Mouse (Mus musculus): Measurements from ENCODE around the gene Lmf1.

Lmf1 gene

GRCm38 (mm10) chr17:25568880-25569279, 10.0 kb upstream of the Lmf1 start:
- DNase-seq, result no peak

- peak in 1 of 2 experiments; percentile 24 for DNase-seq
Observed at GRCm38 (mm10) chr17:25569833-25570647, 8.8 kb upstream of the Lmf1 start.

DNA sequence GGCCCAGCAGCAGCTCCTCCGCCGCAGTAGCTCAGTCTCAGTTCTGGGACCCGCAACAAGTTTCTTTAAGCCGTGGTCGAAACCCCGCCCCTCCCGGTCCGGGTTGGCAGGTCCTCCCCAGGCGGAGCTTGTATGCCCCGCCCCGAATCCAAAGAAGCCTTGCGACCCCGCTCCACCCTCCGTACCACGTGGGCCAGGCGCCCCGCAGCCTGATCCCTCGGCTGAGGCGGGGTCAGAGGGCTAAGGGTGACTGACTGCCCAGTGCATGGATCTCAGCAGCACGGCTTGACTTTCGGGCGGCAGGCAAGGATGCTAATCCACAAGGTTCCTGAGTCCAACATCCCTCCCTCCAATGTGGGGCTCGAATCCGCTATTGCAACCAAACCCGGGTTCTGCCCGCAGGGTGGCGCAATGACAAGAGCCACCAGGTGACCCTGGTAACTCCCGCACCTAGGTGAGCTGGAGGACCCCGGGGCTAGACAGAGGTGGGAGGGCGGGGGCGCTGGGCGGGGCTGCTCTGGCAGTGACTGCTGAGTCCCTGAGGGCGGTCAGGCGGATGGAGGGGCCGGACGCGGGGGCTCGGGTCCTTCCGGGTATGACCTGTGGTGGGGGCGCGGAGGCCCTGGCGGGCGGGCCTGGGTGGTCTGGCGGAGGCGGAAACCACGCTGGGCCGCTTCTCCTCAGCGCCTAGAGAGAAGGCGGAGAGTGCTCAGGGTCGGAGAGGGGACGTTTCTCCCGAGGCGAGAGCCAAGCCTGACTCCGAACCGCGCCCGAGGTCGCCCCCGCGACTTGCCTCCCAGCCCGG, 8.0 kb upstream of the Lmf1 start, which contains the start of gene Sox8:
TSS of gene Sox8 (minus strand) at position 39 of the 805 bp plus-strand sequence.
- peak; percentile 79 to 82 for DNase-seq

DNA sequence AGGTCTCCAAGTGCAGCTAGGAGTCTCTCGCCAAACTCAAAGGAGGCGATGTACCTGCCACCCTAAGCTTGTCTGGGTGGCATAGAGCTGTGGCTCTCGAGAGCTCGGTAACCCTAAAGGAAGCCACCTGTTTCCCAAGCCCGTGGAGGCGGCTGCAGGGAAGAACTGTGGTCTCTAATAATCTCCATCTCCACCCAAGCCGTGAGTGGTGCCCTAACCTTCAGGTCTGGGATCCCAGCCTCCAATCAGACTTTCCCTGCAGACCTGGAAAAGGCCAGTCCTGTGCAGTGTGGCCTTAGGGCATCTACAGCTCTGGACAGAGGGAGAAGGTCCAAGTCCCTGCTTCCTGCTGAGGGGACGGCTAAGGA, 7.4 kb upstream of the Lmf1 start:
- no peak for DNase-seq

DNA sequence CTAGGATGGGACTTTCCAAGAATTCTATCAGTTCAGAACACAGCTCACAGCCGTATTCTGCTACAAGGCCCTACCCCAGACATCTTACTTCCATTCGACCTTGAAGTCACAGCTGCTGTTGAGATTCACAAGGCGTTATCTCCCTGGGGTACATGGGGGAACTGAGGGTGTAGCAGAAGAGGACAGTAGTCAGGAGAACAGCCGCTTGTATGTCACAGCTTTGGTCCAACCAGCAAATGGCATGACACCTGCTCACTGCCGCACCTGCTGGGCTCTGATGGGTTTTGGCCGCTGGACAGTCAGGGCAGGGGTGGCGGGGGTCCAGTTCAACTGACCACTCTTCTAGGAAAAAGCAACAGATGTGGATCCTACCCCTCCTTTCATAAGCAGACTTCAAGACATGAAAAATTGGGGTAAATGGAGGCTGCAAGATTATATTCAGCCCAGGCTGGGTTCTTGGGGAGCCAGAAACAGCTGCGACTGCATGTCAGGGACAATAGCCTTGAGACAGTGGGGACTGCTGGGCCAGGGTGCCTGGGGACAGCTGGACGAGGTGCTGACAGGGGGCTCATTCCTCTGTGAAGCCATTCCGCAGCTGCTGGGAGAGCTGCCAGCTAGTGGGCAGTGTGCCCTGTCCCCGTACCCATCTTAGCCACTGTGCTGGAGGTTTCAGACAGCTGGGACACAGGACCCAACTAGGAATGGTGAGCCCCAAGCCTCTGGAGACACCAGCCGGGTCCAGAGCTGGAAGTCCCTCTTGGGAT, 3.5 kb upstream of the Lmf1 start:
- DNase-seq, result peak in 1 of 2 experiments; percentile 60

- no peak for DNase-seq
Observed at GRCm38 (mm10) chr17:25576034-25576433, 2.9 kb upstream of the Lmf1 start.

DNA sequence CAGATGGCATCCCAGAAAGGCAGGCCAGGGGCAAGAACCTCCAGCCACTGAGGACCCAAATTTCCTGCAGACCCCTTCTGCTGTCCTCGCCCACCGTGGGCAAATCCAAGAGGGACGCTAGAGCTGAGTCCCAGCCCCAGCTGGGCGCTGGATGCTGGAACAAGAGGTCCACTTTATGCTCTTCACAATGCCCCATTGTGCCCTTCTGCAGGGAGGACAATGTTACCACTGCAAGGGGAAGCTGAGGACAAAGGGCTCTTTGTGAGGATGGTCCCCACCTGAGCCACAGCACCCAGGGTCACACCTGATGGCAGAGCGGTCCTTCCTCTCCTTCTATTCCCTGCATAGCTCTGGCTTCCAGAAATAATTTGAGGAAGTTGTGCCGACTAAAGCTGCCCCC, 1.6 kb upstream of the Lmf1 start:
- DNase-seq, result no peak

- no peak for DNase-seq
Observed at GRCm38 (mm10) chr17:25577702-25578101, 1.2 kb upstream of the Lmf1 start.

- DNase-seq, result no peak
Observed at GRCm38 (mm10) chr17:25579332-25580047, 605 bp downstream of the Lmf1 start.

DNA sequence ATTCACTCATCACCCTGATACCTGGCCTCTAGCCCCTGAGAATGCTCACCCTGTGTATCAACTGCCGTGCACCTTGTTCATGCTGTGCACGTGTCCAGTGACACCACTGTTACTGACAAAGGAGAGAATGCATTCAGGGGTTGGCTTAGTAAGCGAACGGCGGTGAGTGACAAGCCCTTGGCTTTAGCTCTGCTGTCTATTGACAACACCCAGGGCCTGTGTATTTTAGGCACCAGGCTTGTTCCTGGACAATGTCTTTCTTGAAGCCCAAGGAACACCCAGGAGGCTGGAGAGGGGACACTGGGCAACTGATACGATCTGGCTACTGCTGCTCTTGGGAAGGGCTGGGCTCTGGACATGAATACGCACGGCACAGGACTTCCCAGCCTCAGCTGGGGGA, 3.2 kb downstream of the Lmf1 start:
- no peak for DNase-seq

DNA sequence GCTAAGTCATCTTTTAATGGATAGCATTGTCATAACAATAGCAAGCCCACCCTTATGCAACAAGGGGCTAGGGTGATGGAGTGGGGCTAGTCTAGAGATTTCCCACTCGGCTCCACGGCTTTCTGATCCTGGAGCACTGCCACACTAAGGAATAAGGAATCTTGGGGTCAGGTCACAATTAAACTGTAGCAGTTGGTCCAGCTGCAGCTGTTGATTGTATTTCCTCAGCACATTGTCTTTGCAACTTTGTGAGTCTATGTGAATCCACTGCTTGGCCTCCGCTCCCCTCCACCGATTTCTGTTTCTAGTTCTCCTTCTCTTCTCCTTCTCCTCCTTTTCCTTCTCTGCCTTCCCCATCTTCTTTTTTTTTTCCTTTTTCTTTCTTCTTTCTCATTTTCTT, 4.2 kb downstream of the Lmf1 start:
- DNase-seq, result no peak

DNA sequence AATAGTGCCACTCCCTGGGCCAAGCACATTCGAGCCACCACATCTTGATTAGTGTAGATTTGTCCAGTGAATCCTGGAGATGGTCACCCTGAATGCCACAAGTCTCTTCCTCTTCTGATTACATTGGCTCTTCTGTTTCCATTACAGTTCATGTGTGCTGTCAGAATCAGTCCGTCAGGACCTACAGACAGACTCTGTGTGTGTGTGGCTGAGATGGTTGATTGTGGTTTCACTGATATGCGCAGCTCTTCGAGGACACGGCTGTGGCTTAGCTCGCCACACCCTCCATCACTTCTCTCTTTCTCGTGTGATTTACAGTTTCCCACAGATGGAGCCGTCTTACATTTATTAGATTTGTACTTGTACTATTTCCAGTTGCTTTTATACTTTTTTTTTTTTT, 5.0 kb downstream of the Lmf1 start:
- no peak for DNase-seq

DNA sequence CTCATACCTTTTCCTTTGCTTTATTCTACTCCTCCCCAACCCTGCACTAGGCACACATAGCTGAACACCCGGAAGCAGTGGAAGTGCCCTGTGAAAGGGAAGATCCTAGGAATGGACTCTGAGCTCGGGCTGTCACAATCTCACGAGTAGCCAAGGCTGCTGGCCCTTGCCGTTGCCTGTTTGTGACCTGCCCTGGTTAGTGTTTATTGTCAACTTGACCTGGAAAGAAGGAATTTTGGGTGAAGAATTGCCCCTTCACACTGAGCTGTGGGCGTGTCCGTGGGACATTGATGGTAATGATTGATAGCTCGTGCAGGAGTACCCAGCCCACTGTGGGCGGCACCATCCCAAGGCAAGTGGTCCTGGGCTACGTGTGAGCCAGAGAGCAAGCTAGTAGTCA, 5.8 kb downstream of the Lmf1 start:
- no peak for DNase-seq

DNA sequence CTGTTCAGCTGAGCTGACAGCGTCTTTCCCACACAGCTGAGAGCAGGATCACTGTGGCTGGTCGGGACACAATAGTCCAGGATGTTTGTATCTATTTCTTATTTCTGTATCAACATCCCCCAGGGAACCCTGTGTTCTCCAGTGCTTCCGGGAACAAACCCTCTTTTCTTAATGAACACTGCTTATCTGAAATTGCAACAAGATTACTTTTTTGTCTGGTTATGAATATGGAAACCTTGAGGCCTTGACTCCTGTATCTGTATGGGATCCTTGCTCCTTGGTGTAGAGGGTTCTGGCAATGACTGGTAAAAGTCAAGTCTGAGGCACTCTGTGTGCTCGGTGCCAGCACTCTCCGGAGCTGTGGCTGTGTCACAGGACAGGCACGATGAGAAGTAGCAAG, 11.2 kb downstream of the Lmf1 start:
- no peak for DNase-seq

DNA sequence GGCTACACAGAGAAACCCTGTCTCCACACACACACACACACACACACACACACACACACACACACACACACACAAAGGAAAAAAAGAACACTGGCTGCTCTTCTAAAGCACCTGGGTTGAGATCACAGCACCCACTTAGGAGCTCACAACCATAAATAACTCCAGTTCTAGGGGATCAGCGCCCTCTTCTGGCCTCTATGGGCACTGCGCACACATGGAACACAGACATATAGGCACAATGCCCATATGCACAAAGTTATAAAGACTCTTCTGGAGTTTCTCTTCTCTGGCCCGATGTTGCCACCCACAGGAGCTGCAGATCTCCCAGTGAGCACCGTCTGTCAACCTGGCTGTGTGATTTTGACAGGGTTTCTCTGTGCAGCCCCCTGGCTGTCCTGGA, 12.1 kb downstream of the Lmf1 start:
- no peak for DNase-seq

DNA sequence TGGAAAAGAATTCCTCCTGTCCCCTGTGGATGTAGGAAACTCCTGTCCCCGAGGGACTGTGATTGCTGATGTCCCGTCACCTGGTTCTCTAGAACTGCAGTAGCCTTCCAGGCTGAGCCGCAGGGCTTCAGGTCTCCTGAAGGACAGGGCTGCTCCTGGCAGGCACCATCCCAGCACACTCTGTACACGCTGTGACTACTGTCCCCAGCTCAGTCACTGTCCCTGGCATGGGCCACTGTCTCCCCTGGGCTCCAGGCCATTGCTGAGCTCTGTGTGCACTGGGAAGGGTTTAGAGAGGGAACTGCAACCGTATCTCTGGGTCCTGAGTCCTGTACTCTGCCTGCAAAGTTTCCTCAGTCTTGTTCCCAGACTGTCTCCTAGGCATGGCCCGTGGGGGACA, 13.5 kb downstream of the Lmf1 start:
- DNase-seq, result no peak

DNA sequence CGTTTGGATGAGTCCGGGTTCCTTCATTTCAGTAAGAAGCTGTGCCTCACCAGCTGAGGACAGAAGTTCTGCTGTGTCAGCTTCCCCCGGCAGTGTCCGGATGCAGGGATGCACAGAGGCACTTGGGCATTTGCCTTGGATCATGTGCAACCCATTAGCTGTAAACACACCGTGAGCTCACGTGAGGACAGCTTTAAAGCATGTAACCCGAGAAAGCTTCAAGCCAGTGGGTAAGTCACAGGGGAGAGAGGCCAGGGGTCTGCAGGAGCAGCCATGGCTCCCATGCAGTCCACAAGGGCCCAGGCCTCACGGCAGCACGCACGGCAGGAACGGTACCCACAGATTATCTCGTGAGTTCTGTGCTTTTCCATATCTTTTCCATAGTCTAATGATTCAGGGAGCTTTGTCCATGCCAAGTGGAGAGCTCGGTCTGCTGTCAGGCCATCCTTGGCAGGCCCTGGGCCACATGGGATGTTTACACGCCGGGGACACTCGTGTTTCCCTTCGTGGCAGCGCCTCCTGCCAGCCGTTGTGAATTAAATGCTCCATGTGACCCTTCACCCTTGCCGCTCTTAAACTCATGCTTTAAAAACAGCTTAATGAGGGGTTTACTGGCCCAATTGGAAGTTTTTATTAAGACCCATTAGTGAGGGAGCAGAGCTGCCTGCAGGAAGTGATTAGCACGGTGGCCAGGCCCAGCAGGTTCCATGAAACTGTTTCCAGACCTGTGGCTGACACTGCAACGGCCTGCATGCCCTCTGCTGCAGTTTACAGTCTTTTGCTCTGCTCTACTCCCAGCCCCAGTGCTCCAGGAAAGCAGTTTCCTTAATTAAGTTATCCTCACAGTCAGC, 14.8 kb downstream of the Lmf1 start:
- DNase-seq, result no peak

DNA sequence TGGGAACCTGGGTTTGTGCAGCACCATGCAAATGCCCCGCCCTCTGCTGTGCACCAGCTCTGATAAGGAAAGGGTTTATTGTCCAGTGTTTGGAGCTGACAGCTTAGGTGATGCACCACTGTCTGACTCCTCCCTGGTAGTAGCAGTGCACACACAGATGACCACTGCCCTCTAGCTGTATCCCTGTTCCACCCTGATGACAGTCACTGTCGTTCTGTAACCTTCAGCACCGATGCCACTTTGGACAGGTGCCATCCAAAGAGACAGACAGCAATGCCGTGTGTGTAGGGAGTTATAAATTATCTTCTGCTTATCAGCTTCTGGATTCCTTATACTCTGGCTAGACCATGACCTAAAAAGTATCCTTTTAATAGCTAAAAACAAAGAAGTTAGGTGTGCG, 16.6 kb downstream of the Lmf1 start:
- no peak for DNase-seq

DNA sequence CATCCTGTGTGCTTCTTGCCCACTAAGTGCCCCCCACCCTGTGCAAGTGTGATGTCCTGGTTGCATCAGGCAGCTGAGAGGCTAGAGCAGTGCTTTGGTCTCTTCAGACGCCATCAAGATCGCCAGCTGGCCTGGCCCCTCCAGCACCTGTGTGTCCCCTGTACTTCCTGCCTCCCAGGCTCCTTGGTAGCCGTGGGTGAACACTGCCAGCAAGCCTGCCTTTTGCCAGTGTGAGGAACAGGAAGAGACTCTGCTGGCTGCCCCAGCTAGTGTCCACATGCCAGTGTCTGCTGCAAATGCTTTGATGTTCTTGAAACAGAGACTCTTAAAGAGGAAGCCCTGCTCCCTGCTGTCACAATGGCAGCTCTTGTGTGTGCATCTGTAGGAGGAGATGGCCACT, 18.7 kb downstream of the Lmf1 start:
- no peak for DNase-seq

DNA sequence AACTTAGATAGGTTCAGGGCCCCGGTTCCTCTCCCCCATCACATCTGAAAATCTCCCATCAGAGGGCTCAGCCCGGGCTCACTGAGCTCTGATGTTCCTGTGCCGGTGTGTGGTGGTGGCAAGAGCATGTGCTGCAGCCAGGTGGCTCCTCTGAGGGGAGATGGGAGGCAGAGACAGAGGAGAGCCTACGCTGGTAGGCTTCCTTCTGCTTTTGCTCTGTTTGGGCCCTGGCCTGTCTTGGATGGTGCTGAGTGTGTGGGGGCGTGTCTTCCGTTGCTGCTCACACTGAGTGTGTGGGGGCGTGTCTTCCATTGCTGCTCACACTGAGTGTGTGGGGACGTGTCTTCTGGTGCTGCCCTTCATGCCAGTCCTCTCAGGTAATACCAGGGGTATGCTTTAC, 23.5 kb downstream of the Lmf1 start:
- DNase-seq, result no peak

DNA sequence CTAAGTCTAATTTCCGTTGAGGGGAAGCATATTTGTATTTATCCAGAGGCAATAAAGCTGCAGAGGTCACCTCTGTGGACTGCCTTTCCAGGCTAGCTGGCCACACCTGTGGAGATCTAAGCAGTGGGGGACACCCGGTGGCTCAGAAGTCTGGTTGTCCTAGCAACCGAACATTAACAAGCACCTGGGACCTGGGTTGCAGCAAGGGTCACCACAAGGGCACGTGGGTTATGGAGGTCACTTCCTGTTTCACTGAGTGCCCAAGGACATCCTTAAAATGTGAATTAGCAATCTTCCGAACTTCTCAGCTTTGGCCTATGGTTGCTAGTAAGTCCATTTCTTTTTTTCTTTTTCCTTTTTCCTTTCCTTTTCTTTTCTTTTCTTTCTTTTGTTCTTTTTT, 25.3 kb downstream of the Lmf1 start:
- DNase-seq, result no peak
